Mouse (Mus musculus): ENCODE measurements around the gene Nip7.

GRCm38 (mm10) chr8:107096366-107097036 lies 39.8 kb downstream of the Nip7 start, which contains the start of gene Terf2:
- TF ChIP-seq CTCF (IDR thresholded peaks at IDR 0.05; ENCODE audit: low read depth) (no peak), EP300 (IDR thresholded peaks at IDR 0.05; ENCODE audit: low read depth) (no peak)
